Mouse (Mus musculus) CD4-positive naive resting alpha-beta T cell, adult 57 days (primary cell): ENCODE measurements around the gene Pgm2l1. TPM values are rescaled to one million over a fixed set of nuclear protein-coding genes. Genes with fewer than 3 reads are reported as not detected.

Experiments used
- total RNA-seq: library from RNA; stranded (reverse); gene quantifications from one replicate; pipeline ENCODE4 v1.2.4, GENCODE M21; 2023

The Pgm2l1 gene
- total RNA-seq, result 35.4 TPM

DNA sequence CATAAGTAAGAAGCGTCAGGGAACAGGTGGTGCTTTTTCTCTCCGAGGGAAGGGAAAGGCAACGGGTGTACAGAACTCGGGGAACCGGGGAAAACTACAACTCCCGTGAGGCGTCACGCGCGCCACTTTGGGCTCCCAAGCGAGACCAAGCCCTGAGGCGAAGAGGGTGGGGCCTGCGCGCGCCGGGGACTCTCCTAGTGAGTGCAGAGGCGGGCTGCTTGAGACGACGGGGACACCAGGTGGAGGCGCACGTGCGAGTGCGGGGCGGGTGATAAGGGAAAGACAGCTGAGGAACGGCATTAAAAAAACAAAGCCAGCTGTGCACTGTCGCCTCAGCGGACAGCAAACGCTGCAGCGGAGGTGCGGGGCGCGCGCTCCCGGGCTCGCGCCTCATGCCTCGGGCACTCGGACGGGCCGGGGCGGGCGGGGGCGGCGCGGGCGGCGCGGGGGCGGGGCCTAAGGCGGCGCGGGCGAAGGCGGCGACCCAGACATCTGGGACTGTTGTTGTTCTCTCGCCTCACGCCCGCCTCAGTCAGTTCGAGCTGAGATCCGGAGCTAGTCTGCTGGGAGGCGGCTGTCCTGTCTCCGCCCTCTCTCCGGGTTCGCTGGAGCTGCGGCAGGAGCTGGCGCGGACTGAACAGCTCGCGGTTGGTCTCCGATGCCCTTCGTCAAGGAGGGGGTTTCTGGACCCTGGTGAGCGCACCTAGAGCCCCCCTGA lies at the start of gene Pgm2l1:
Gene Pgm2l1 (plus strand): TSS at position 237 of the 718 bp plus-strand sequence.

DNA sequence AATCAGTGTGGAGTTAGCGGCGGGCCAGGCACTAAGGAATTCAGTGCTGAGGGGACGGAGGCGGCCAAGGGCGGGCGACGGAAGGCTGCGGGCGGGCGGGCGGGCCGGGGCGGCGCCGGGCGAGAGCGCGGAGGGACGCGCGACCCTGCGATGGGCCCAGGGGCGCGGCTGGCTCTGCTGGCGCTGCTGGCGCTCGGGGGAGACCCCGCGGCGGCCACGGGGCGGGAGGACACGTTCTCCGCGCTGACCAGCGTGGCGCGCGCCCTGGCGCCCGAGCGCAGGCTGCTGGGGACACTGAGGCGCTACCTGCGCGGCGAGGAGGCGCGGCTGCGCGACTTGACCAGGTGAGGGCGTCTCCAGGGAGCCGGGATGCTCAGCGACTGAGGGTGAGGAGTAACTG lies 58.2 kb downstream of the Pgm2l1 start, which contains the start of gene P4ha3:
Gene P4ha3 (plus strand): TSS at position 138 of the 400 bp plus-strand sequence.

Other genes starting within 250 kb of the Pgm2l1 start
- gene Rnf169, start 246.9 kb upstream of the Pgm2l1 start, total RNA-seq, result 23.8 TPM
- gene Chrdl2, start 221.2 kb upstream of the Pgm2l1 start, total RNA-seq, result not detected
- gene Pold3, start 105.8 kb upstream of the Pgm2l1 start, total RNA-seq, result 48.8 TPM
- 1.2 TPM for gene Lipt2, start 68.1 kb upstream of the Pgm2l1 start, total RNA-seq
- gene Kcne3, start 50.9 kb upstream of the Pgm2l1 start, total RNA-seq, result not detected
- gene P4ha3, start 58.1 kb downstream of the Pgm2l1 start, total RNA-seq, result not detected
- gene C2cd3, start 144.8 kb downstream of the Pgm2l1 start, total RNA-seq, result 79.2 TPM
- gene Ppme1, start 144.9 kb downstream of the Pgm2l1 start, total RNA-seq, result 35.8 TPM
- gene Ucp3, start 245.6 kb downstream of the Pgm2l1 start, total RNA-seq, result 0.44 TPM